Mouse (Mus musculus): ENCODE measurements around the gene Fam207a. TPM values are rescaled to one million over a fixed set of nuclear protein-coding genes. Genes with fewer than 3 reads are reported as not detected.

Fam207a gene
- polyA plus RNA-seq, 1 experiment from 2014 or later: 39.1 TPM

DNA sequence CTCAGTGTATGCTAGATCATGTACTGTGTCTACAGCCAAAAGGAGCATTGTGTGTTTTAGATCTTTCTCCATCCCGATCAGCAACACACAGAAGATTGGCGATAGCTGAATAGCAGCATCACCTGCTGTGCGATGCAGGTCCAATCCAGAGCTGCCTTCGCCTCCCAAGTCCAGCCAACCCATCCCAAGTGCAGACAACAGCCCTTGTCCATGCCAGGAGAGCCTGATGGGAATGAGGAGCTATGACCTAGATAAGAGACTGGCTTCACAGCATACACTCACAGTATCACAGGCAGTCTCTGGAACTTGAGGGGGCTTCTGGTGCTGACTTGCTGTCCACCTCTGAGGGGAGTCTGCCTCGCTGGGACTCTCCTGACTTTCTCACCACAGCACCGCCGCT lies 67.4 kb downstream of the Fam207a start:
- WGBS: 75% methylated on average over 7 of the region's 7 CpGs
- Histone ChIP-seq H3K36me3 (ENCODE audit: control insufficient read depth, insufficient read depth, low read length) (no peaks in the 10 kb centered on the region), H3K4me1 (replicated peaks; ENCODE audit: control insufficient read depth, insufficient read depth, low read length) (peaks cover 16% of the 10 kb centered on the region), H3K27me3 (replicated peaks; ENCODE audit: control insufficient read depth, insufficient read depth, low read length) (0 out of 2 replicates have a peak, but pooled peaks cover 2% of the 10 kb centered on the region), H3K4me3 (ENCODE audit: low read depth, low read length) (no peak overlapping the region), H3K9ac (ENCODE audit: low read length) (no peak overlapping the region), H3K4me2 (ENCODE audit: low read length) (no peak overlapping the region), H3K9me3 (ENCODE audit: control insufficient read depth, low read length) (peaks cover 5% of the 10 kb centered on the region), H3K27ac (ENCODE audit: low read depth) (no peak overlapping the region)
- ATAC-seq (replicated peaks; ENCODE audit: low FRiP score, low TSS enrichment, low read depth) (no peak), DNase-seq (ENCODE audit: low spot score) (no peak)

DNA sequence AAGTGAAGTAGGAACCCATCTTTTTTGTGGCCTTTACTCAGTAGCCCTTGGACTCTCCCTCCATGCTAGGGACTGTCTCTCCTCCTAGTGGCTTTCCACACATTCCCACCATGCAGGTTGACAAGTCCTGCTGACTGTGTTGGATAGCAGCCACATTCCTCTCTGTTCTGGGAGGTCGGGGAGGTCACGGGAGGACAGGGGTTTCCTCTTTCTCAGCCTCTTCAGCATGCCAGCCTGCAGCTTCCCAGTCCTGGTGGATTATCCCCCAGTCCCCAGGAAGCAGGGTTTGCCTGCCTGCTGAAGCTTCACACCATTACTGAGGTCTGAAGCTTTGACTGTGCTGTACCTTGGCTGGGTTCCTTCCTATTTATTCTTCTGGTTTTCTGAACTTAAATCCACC lies 67.8 kb downstream of the Fam207a start:
- ATAC-seq (replicated peaks; ENCODE audit: low FRiP score, low TSS enrichment, low read depth) (no peak), DNase-seq (ENCODE audit: low spot score) (no peak)
- peaks cover 16% of the 10 kb centered on the region for H3K4me1 ChIP-seq (replicated peaks; ENCODE audit: control insufficient read depth, insufficient read depth, low read length)
- H3K36me3 ChIP-seq (ENCODE audit: control insufficient read depth, insufficient read depth, low read length): no peaks in the 10 kb centered on the region
- 0 out of 2 replicates have a peak, but pooled peaks cover 2% of the 10 kb centered on the region for H3K27me3 ChIP-seq (replicated peaks; ENCODE audit: control insufficient read depth, insufficient read depth, low read length)
- no peak overlapping the region for H3K4me2 ChIP-seq (ENCODE audit: low read length)
- no peak overlapping the region for H3K9ac ChIP-seq (ENCODE audit: low read length)
- no peak overlapping the region for H3K4me3 ChIP-seq (ENCODE audit: low read depth, low read length)
- H3K27ac ChIP-seq (ENCODE audit: low read depth): no peak overlapping the region
- H3K9me3 ChIP-seq (ENCODE audit: control insufficient read depth, low read length): peaks cover 5% of the 10 kb centered on the region
- 8% methylated on average over 2 of the region's 2 CpGs for WGBS

DNA sequence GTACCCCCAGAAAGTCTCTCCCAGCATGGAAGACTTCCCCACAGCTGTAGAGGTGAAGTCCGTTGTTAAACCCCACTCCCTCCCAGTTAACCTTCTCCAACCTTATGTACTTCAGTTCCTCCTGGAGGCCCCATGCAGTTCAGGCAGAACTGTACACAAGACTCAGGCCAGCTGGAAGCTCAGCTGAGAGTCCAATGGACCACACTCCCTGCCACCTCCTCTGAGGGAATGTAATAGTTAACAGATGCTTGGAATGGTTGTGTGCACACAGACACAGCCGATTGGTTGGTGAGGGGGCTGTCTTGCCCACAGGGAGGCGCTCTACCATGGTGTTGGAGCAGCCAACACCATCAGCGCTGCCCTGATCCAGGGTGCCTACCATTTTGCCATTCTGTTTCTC lies 73.3 kb downstream of the Fam207a start:
- Histone ChIP-seq H3K36me3 (ENCODE audit: control insufficient read depth, insufficient read depth, low read length) (no peaks in the 10 kb centered on the region), H3K9ac (ENCODE audit: low read length) (no peak overlapping the region), H3K27ac (ENCODE audit: low read depth) (no peak overlapping the region), H3K9me3 (ENCODE audit: control insufficient read depth, low read length) (peaks cover 5% of the 10 kb centered on the region), H3K4me3 (ENCODE audit: low read depth, low read length) (no peak overlapping the region), H3K27me3 (replicated peaks; ENCODE audit: control insufficient read depth, insufficient read depth, low read length) (0 out of 2 replicates have a peak, but pooled peaks cover 2% of the 10 kb centered on the region), H3K4me2 (ENCODE audit: low read length) (no peak overlapping the region), H3K4me1 (replicated peaks; ENCODE audit: control insufficient read depth, insufficient read depth, low read length) (no peaks in the 10 kb centered on the region)
- ATAC-seq (replicated peaks; ENCODE audit: low FRiP score, low TSS enrichment, low read depth): no peak
- WGBS: 83% methylated on average over 4 of the region's 4 CpGs
- no peak for DNase-seq (ENCODE audit: low spot score)

DNA sequence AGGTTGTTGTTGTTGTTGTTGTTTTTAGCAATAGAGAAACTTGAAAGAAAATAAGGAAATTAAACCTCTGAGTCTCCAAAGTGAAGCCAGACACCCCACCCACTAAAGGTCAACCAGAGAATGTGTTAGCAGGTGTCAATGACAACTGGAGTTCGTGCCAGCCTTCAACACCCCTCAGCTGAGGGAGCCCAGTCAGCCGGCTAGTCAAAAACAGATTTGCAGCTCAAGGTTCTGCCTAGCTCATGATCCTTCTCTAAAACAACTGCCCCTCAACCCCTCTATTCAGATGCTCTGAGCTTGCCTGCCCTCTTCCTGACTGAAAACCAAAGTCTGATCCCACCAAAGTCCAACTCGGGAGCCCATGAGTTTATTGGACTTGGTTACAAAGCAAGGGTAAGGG lies 73.8 kb downstream of the Fam207a start:
- Histone ChIP-seq H3K9me3 (ENCODE audit: control insufficient read depth, low read length) (peaks cover 5% of the 10 kb centered on the region), H3K36me3 (ENCODE audit: control insufficient read depth, insufficient read depth, low read length) (no peaks in the 10 kb centered on the region), H3K4me3 (ENCODE audit: low read depth, low read length) (no peak overlapping the region), H3K4me1 (replicated peaks; ENCODE audit: control insufficient read depth, insufficient read depth, low read length) (no peaks in the 10 kb centered on the region), H3K27me3 (replicated peaks; ENCODE audit: control insufficient read depth, insufficient read depth, low read length) (0 out of 2 replicates have a peak, but pooled peaks cover 2% of the 10 kb centered on the region), H3K9ac (ENCODE audit: low read length) (no peak overlapping the region), H3K27ac (ENCODE audit: low read depth) (no peak overlapping the region), H3K4me2 (ENCODE audit: low read length) (no peak overlapping the region)
- DNase-seq (ENCODE audit: low spot score) (no peak), ATAC-seq (replicated peaks; ENCODE audit: low FRiP score, low TSS enrichment, low read depth) (no peak)
- 71% methylated on average over 3 of the region's 3 CpGs for WGBS

DNA sequence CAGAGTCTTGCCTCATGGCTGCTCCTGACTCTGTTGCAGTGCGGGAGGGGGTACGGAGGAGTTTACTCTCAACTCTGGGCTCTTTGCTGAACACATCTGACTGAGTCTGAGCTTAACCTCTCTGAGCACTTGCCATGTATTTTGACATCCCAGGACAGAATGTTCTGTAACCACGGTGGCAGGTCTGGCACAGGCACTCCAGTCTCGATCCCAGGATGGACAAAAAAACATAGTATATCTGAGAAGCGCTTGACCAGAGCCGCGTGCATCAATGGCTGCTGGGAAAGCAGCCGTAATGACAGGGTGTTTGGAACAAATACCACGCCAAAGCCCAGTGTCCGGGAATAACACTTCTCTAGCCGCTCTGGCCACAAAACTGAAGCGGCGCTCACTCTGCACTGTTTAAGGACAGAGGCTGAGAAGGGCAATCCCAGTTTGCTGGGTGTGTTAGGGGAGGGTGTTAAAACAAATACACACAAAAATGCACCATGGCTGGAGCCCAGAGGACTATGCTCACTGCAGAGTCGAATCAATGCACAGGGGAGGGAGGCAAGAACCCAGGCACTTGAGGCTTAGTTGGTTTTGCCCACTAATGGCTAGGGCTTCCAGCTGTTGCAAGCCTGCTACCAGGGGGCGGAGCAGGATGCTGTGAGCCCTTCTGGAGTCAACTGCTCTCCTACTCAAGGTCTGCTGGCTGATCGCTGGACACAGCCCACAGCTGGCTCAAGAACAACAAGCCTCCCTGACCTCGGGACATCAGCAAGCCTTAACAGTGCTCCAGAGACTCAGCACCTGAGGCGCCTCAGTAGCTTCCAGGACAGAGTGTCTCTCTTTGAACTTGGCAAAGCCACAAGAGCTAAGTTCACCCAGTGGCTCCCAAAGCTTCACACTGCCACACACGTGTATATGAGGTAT lies 74.5 kb downstream of the Fam207a start:
- 51% methylated on average over 19 of the region's 19 CpGs for WGBS
- ATAC-seq (replicated peaks; ENCODE audit: low FRiP score, low TSS enrichment, low read depth) (no peak), DNase-seq (ENCODE audit: low spot score) (no peak)
- H3K9me3 ChIP-seq (ENCODE audit: control insufficient read depth, low read length): peaks cover 5% of the 10 kb centered on the region
- no peaks in the 10 kb centered on the region for H3K36me3 ChIP-seq (ENCODE audit: control insufficient read depth, insufficient read depth, low read length)
- H3K4me2 ChIP-seq (ENCODE audit: low read length): no peak overlapping the region
- no peak overlapping the region for H3K27ac ChIP-seq (ENCODE audit: low read depth)
- no peak overlapping the region for H3K4me3 ChIP-seq (ENCODE audit: low read depth, low read length)
- no peak overlapping the region for H3K9ac ChIP-seq (ENCODE audit: low read length)
- no peaks in the 10 kb centered on the region for H3K27me3 ChIP-seq (replicated peaks; ENCODE audit: control insufficient read depth, insufficient read depth, low read length)
- no peaks in the 10 kb centered on the region for H3K4me1 ChIP-seq (replicated peaks; ENCODE audit: control insufficient read depth, insufficient read depth, low read length)

DNA sequence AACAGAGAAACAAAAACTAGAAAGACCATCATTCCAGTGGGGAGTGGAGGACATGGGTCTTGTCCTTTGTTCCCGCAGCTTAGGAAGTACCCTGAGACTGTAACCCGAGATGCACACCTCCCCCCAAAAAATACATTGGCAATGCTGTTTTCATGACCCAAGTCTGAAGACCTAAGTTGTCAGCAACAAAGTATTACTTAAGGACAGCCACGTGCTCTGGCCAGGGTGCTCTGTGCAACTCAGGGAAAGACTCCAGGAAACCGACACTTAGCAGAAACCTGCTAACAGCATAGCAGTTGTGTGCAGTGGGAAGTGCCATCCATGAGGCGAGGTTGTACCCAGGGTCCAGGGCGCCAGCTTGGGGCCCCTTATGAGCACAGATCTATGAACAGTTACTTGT lies 75.3 kb downstream of the Fam207a start:
- Histone ChIP-seq H3K36me3 (ENCODE audit: control insufficient read depth, insufficient read depth, low read length) (no peaks in the 10 kb centered on the region), H3K4me3 (ENCODE audit: low read depth, low read length) (no peak overlapping the region), H3K9ac (ENCODE audit: low read length) (no peak overlapping the region), H3K4me1 (replicated peaks; ENCODE audit: control insufficient read depth, insufficient read depth, low read length) (no peaks in the 10 kb centered on the region), H3K27me3 (replicated peaks; ENCODE audit: control insufficient read depth, insufficient read depth, low read length) (no peaks in the 10 kb centered on the region), H3K4me2 (ENCODE audit: low read length) (no peak overlapping the region), H3K27ac (ENCODE audit: low read depth) (no peak overlapping the region), H3K9me3 (ENCODE audit: control insufficient read depth, low read length) (peaks cover 5% of the 10 kb centered on the region)
- 44% methylated on average over 6 of the region's 6 CpGs for WGBS
- ATAC-seq (replicated peaks; ENCODE audit: low FRiP score, low TSS enrichment, low read depth): no peak
- DNase-seq (ENCODE audit: low spot score): no peak

DNA sequence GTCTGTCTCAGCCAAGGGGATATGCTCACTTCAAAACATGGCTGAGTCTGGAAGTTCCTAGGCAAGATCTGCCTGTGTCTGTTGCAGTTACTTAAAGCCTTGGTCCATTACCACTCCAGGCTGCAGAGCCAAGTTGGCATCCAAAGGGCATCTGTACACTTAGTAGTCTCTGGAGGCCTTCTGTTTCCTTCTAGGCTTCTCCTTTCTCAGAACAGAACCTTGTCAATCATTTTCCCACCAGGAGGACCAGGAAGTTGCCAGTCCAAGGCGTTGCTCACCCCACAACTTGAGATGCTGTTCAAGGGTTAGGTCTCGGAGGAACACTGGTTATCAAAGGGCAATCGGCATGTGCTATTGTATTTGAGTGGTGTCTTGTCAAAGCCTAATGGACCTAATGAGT lies 76.6 kb downstream of the Fam207a start:
- no peaks in the 10 kb centered on the region for H3K36me3 ChIP-seq (ENCODE audit: control insufficient read depth, insufficient read depth, low read length)
- H3K9ac ChIP-seq (ENCODE audit: low read length): no peak overlapping the region
- H3K4me3 ChIP-seq (ENCODE audit: low read depth, low read length): no peak overlapping the region
- H3K4me1 ChIP-seq (replicated peaks; ENCODE audit: control insufficient read depth, insufficient read depth, low read length): no peaks in the 10 kb centered on the region
- H3K4me2 ChIP-seq (ENCODE audit: low read length): no peak overlapping the region
- no peaks in the 10 kb centered on the region for H3K27me3 ChIP-seq (replicated peaks; ENCODE audit: control insufficient read depth, insufficient read depth, low read length)
- no peaks in the 10 kb centered on the region for H3K9me3 ChIP-seq (ENCODE audit: control insufficient read depth, low read length)
- DNase-seq (ENCODE audit: low spot score) (no peak), ATAC-seq (replicated peaks; ENCODE audit: low FRiP score, low TSS enrichment, low read depth) (no peak)
- WGBS: 77% methylated on average over 3 of the region's 3 CpGs
- H3K27ac ChIP-seq (ENCODE audit: low read depth): no peak overlapping the region

DNA sequence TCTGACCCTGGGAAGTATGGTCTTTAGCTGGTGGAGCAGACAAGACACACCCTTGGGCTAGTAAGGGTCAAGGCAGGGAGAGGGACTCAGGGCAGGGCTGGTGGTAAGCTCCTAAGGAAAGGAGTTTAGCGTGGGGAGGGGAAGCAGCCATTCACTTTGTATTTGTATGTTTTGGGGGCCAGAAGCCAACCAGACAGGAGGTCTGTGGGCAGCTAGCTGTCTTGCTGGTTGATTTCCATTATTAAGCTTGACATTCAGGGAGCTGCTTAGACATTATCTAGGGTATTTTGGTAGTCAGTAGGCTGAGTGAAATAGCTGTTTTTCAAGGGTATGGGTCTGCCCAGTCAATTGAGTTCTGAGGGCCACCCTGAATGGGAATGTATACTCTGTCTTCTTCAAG lies 77.6 kb downstream of the Fam207a start:
- no peaks in the 10 kb centered on the region for H3K36me3 ChIP-seq (ENCODE audit: control insufficient read depth, insufficient read depth, low read length)
- ATAC-seq (replicated peaks; ENCODE audit: low FRiP score, low TSS enrichment, low read depth) (no peak), DNase-seq (ENCODE audit: low spot score) (no peak)
- no peak overlapping the region for H3K9ac ChIP-seq (ENCODE audit: low read length)
- H3K27me3 ChIP-seq (replicated peaks; ENCODE audit: control insufficient read depth, insufficient read depth, low read length): no peaks in the 10 kb centered on the region
- H3K27ac ChIP-seq (ENCODE audit: low read depth): no peak overlapping the region
- H3K4me3 ChIP-seq (ENCODE audit: low read depth, low read length): no peak overlapping the region
- H3K9me3 ChIP-seq (ENCODE audit: control insufficient read depth, low read length): no peaks in the 10 kb centered on the region
- 41% methylated on average over 1 of the region's 1 CpGs for WGBS
- H3K4me1 ChIP-seq (replicated peaks; ENCODE audit: control insufficient read depth, insufficient read depth, low read length): no peaks in the 10 kb centered on the region
- H3K4me2 ChIP-seq (ENCODE audit: low read length): no peak overlapping the region

All from intestine, embryonic 14.5 days (tissue).